Comparison of ENCODE assay signal across 19 mouse cellular contexts in the genomic region with DNA sequence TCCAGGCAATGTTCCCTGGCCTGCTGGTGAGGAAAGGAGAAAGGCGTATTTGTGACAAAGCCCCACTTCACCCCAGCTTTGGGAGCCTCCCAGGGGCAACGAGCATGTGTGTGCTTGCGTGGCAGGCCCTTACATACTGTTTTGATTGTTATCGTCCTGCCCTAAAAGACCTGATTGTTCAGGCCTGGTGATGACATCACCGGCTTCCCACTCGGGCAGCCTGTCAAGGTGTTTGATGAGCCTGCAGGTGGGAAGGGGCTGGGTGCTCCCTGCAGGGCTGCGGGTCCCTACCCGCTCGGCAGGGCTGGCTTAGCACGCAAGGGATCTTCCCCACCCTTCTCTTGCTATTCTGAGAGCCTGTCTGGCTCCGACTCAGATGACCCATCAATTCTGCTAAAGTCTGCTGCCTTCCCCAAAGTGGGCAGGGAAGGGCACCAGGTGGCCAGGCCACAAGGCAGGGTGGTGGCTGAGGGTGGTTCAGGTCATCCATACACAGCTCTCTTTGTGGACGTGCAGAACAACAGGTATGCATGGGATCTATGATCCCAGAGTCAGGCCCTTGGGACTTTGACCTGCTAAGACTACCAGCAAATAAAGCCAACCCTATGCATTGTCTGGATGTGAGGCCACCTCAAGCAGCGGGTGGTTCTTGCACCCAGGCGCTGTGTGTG.
DNase-seq lines count a peak whose midpoint lies in the region; ATAC-seq and TF ChIP-seq lines count a peak whose summit lies in the region.
"Had no signal": no experiment of that assay in that cellular context is flagged by ENCODE, and none has a peak within 500 bp of the region (broad histone marks: within the 10 kb centered on the region; RNA-seq: fewer than 3 reads in every experiment).

No protein-coding gene starts in this region.

- 0 out of 2 replicates have a peak overlapping the region, but pooled peaks have one; percentile 16 for H3K27ac ChIP-seq in lung, embryonic 14.5 days (ENCODE audit: low read depth)
- peak overlapping the region; percentile 62; the same call in 1 of the 2 replicates for H3K27ac ChIP-seq in limb, embryonic 12.5 days
- no peak overlapping the region for H3K27ac ChIP-seq in layer of hippocampus, adult 2 months
- H3K27ac ChIP-seq: forebrain, embryonic 13.5 days; gastrocnemius, adult 2 months; hindbrain, embryonic 15.5 days; midbrain, embryonic 12.5 days had no signal

- peaks cover 10% of the 10 kb centered on the region for H3K4me1 ChIP-seq in lung, embryonic 14.5 days (ENCODE audit: insufficient read depth)
- no peaks in the 10 kb centered on the region for H3K4me1 ChIP-seq in lung, adult 2 months (ENCODE audit: control insufficient read depth, insufficient read depth, low read length)
- H3K4me1 ChIP-seq in limb, embryonic 12.5 days (replicated peaks): peaks cover 41% of the 10 kb centered on the region

- H3K9ac ChIP-seq in lung, embryonic 14.5 days: no peak overlapping the region
- no peak overlapping the region for H3K9ac ChIP-seq in limb, embryonic 12.5 days (replicated peaks)
- H3K9ac ChIP-seq: forebrain, embryonic 13.5 days; hindbrain, embryonic 15.5 days; midbrain, embryonic 12.5 days had no signal

- H3K4me3 ChIP-seq in lung, embryonic 14.5 days (ENCODE audit: low read depth, low read length): no peak overlapping the region
- no peak overlapping the region for H3K4me3 ChIP-seq in lung, adult 2 months (replicated peaks; ENCODE audit: extremely low read depth, low read depth, low read length)
- H3K4me3 ChIP-seq in limb, embryonic 12.5 days (replicated peaks): no peak overlapping the region
- H3K4me3 ChIP-seq in layer of hippocampus, adult 2 months: no peak overlapping the region
- H3K4me3 ChIP-seq: forebrain, embryonic 13.5 days; gastrocnemius, adult 2 months; hindbrain, embryonic 15.5 days; midbrain, embryonic 12.5 days had no signal

- H3K4me2 ChIP-seq in lung, embryonic 14.5 days: no peak overlapping the region
- no peak overlapping the region for H3K4me2 ChIP-seq in limb, embryonic 12.5 days
- H3K4me2 ChIP-seq: forebrain, embryonic 13.5 days; hindbrain, embryonic 15.5 days; midbrain, embryonic 12.5 days had no signal

- DNase-seq in lung, embryonic 14.5 days: peak; percentile 24
- DNase-seq in lung, adult 2 months: no peak
- DNase-seq in gonadal fat pad, adult 2 months (ENCODE audit: low read depth): peak; percentile 36
- peak; percentile 36 for DNase-seq in urinary bladder, postnatal 25 days (ENCODE audit: low spot score)
- DNase-seq in layer of hippocampus, adult 2 months (ENCODE audit: low spot score in 2 of 2): no peak
- no peak for DNase-seq in adipocyte (ENCODE audit: low spot score)
- DNase-seq in layer of hippocampus, adult 11-12 months (ENCODE audit: low spot score): no peak
- DNase-seq: adrenal gland, postnatal 14 days; cerebellum, adult 9-10 months; gastrocnemius, adult 2 months; heart, postnatal 10 days; kidney, adult 8-10 months; kidney, postnatal 4 days; lung, postnatal 4 days had no signal

- no peaks in the 10 kb centered on the region for H3K36me3 ChIP-seq in lung, embryonic 14.5 days (ENCODE audit: insufficient read depth)
- H3K36me3 ChIP-seq in limb, embryonic 12.5 days: no peaks in the 10 kb centered on the region
- H3K36me3 ChIP-seq: hindbrain, embryonic 15.5 days; midbrain, embryonic 12.5 days had no signal

- no peaks in the 10 kb centered on the region for H3K27me3 ChIP-seq in lung, embryonic 14.5 days (ENCODE audit: insufficient read depth, low read length)
- no peaks in the 10 kb centered on the region for H3K27me3 ChIP-seq in limb, embryonic 12.5 days
- H3K27me3 ChIP-seq: forebrain, embryonic 13.5 days; hindbrain, embryonic 15.5 days had no signal

- H3K9me3 ChIP-seq in lung, embryonic 14.5 days (ENCODE audit: low read depth, low read length): no peaks in the 10 kb centered on the region
- H3K9me3 ChIP-seq in limb, embryonic 12.5 days: no peaks in the 10 kb centered on the region
- H3K9me3 ChIP-seq: forebrain, embryonic 13.5 days; hindbrain, embryonic 15.5 days; midbrain, embryonic 12.5 days had no signal

- TF ChIP-seq CTCF in lung, embryonic 14.5 days (IDR thresholded peaks at IDR 0.05; ENCODE audit: low read depth): no peak
- no peak for TF ChIP-seq CTCF in lung, adult 2 months (IDR thresholded peaks at IDR 0.05; ENCODE audit: insufficient read depth, low read length)
- TF ChIP-seq CTCF in layer of hippocampus, adult 2 months (conservative IDR thresholded peaks at IDR 0.05): no peak

- ATAC-seq in lung, embryonic 14.5 days (ENCODE audit: insufficient read depth): peak; percentile 27; the same call in 1 of the 2 replicates
- no peak for ATAC-seq in limb, embryonic 12.5 days (ENCODE audit: insufficient number of reproducible peaks, insufficient read depth, low FRiP score, low TSS enrichment, low read depth)
- ATAC-seq: CD4-positive, CD25-positive, alpha-beta regulatory T cell, adult 4 months; forebrain, embryonic 13.5 days had no signal

- TF ChIP-seq POLR2A in lung, adult 2 months (IDR thresholded peaks at IDR 0.05; ENCODE audit: borderline replicate concordance, extremely low read depth, low read depth, low read length): no peak

- 61% methylated on average over 14 of the region's 14 CpGs for WGBS in lung, embryonic 14.5 days
- WGBS in lung, adult 2 months: 77% methylated on average over 14 of the region's 14 CpGs
- WGBS in limb, embryonic 12.5 days: 66% methylated on average over 14 of the region's 14 CpGs

Comparison
In these comparisons a context has a peak if more than half of its experiments do, and no peak if none do; other contexts are left out.
1. DNase-seq: peak in lung, embryonic 14.5 days (single experiment), gonadal fat pad, adult 2 months (single experiment) and urinary bladder, postnatal 25 days (single experiment); none in lung, adult 2 months (single experiment), layer of hippocampus, adult 2 months (0 of 2), adipocyte (single experiment) and layer of hippocampus, adult 11-12 months (single experiment).